Mouse (Mus musculus): ENCODE data around the gene Dgki.

GRCm38 (mm10) chr6:36806906-36807305 is 493.1 kb downstream of the Dgki start:
- TF ChIP-seq CTCF (IDR thresholded peaks at IDR 0.05; ENCODE audit: borderline replicate concordance, insufficient read depth, low read depth, low read length): no peak
- TF ChIP-seq POLR2A (IDR thresholded peaks at IDR 0.05; ENCODE audit: borderline replicate concordance, insufficient read depth, low read length): no peak

Measured in cerebellum, adult 2 months (tissue).